Mouse (Mus musculus): ENCODE data around the gene Anxa3. TPM values are rescaled to one million over a fixed set of nuclear protein-coding genes. Genes with fewer than 3 reads are reported as not detected.

Anxa3 gene
- polyA plus RNA-seq, 1 experiment from 2014 or later: 86.7 TPM

GRCm38 (mm10) chr5:96799165-96799564 is 6.0 kb downstream of the Anxa3 start:
- Histone ChIP-seq H3K36me3 (ENCODE audit: insufficient read depth, low read length) (no peaks in the 10 kb centered on the region), H3K4me2 (ENCODE audit: low read length) (no peak overlapping the region), H3K9ac (ENCODE audit: low read depth, low read length) (no peak overlapping the region), H3K27me3 (ENCODE audit: insufficient read depth, low read length) (no peaks in the 10 kb centered on the region), H3K4me3 (replicated peaks; ENCODE audit: low read depth, low read length) (no peak overlapping the region), H3K27ac (no peak overlapping the region), H3K9me3 (replicated peaks; ENCODE audit: low read length) (no peaks in the 10 kb centered on the region), H3K4me1 (replicated peaks; ENCODE audit: insufficient read depth, low read length) (peaks cover 21% of the 10 kb centered on the region)
- ATAC-seq (replicated peaks; ENCODE audit: low FRiP score, low read depth): no peak
- no peak for TF ChIP-seq CTCF (IDR thresholded peaks at IDR 0.05; ENCODE audit: low read depth)
- no peak for DNase-seq (ENCODE audit: low spot score)
- WGBS: 85% methylated on average over 9 of the region's 9 CpGs

- no peaks in the 10 kb centered on the region for H3K27me3 ChIP-seq (ENCODE audit: insufficient read depth, low read length)
- ATAC-seq (replicated peaks; ENCODE audit: low FRiP score, low read depth): no peak
- 77% methylated on average over 9 of the region's 9 CpGs for WGBS
- no peaks in the 10 kb centered on the region for H3K36me3 ChIP-seq (ENCODE audit: insufficient read depth, low read length)
- H3K4me1 ChIP-seq (replicated peaks; ENCODE audit: insufficient read depth, low read length): peaks cover 26% of the 10 kb centered on the region
- no peaks in the 10 kb centered on the region for H3K9me3 ChIP-seq (replicated peaks; ENCODE audit: low read length)
- TF ChIP-seq CTCF (IDR thresholded peaks at IDR 0.05; ENCODE audit: low read depth): no peak
- H3K9ac ChIP-seq (ENCODE audit: low read depth, low read length): no peak overlapping the region
- no peak for DNase-seq (ENCODE audit: low spot score)
- H3K4me3 ChIP-seq (replicated peaks; ENCODE audit: low read depth, low read length): no peak overlapping the region
- no peak overlapping the region for H3K4me2 ChIP-seq (ENCODE audit: low read length)
- no peak overlapping the region for H3K27ac ChIP-seq
These were observed 6.8 kb downstream of the Anxa3 start for GRCm38 (mm10) chr5:96799969-96800368.

- TF ChIP-seq CTCF (IDR thresholded peaks at IDR 0.05; ENCODE audit: low read depth): no peak
- no peaks in the 10 kb centered on the region for H3K27me3 ChIP-seq (ENCODE audit: insufficient read depth, low read length)
- ATAC-seq (replicated peaks; ENCODE audit: low FRiP score, low read depth) (no peak), DNase-seq (ENCODE audit: low spot score) (peak; percentile 62)
- 17% methylated on average over 7 of the region's 7 CpGs for WGBS
- H3K9me3 ChIP-seq (replicated peaks; ENCODE audit: low read length): no peaks in the 10 kb centered on the region
- H3K27ac ChIP-seq: 0 out of 2 replicates have a peak overlapping the region, but pooled peaks have one; percentile 31
- no peak overlapping the region for H3K4me3 ChIP-seq (replicated peaks; ENCODE audit: low read depth, low read length)
- H3K4me2 ChIP-seq (ENCODE audit: low read length): no peak overlapping the region
- H3K4me1 ChIP-seq (replicated peaks; ENCODE audit: insufficient read depth, low read length): peaks cover 31% of the 10 kb centered on the region
- no peak overlapping the region for H3K9ac ChIP-seq (ENCODE audit: low read depth, low read length)
- H3K36me3 ChIP-seq (ENCODE audit: insufficient read depth, low read length): no peaks in the 10 kb centered on the region
These were observed 9.0 kb downstream of the Anxa3 start for GRCm38 (mm10) chr5:96802185-96802584.

GRCm38 (mm10) chr5:96803091-96803490 is 10.0 kb downstream of the Anxa3 start:
- H3K27ac ChIP-seq: no peak overlapping the region; the same call in 1 of the 2 replicates
- H3K4me1 ChIP-seq (replicated peaks; ENCODE audit: insufficient read depth, low read length): peaks cover 31% of the 10 kb centered on the region
- ATAC-seq (replicated peaks; ENCODE audit: low FRiP score, low read depth) (no peak), DNase-seq (ENCODE audit: low spot score) (peak; percentile 37)
- no peak for TF ChIP-seq CTCF (IDR thresholded peaks at IDR 0.05; ENCODE audit: low read depth)
- no peak overlapping the region for H3K4me3 ChIP-seq (replicated peaks; ENCODE audit: low read depth, low read length)
- no peak overlapping the region for H3K4me2 ChIP-seq (ENCODE audit: low read length)
- 19% methylated on average over 3 of the region's 3 CpGs for WGBS
- no peaks in the 10 kb centered on the region for H3K36me3 ChIP-seq (ENCODE audit: insufficient read depth, low read length)
- H3K9me3 ChIP-seq (replicated peaks; ENCODE audit: low read length): no peaks in the 10 kb centered on the region
- H3K9ac ChIP-seq (ENCODE audit: low read depth, low read length): no peak overlapping the region
- no peaks in the 10 kb centered on the region for H3K27me3 ChIP-seq (ENCODE audit: insufficient read depth, low read length)

- DNase-seq (ENCODE audit: low spot score) (peak; percentile 70), ATAC-seq (replicated peaks; ENCODE audit: low FRiP score, low read depth) (no peak)
- 42% methylated on average over 4 of the region's 4 CpGs for WGBS
- no peak for TF ChIP-seq CTCF (IDR thresholded peaks at IDR 0.05; ENCODE audit: low read depth)
- no peak overlapping the region for H3K27ac ChIP-seq
- peaks cover 31% of the 10 kb centered on the region for H3K4me1 ChIP-seq (replicated peaks; ENCODE audit: insufficient read depth, low read length)
- no peaks in the 10 kb centered on the region for H3K36me3 ChIP-seq (ENCODE audit: insufficient read depth, low read length)
- no peak overlapping the region for H3K9ac ChIP-seq (ENCODE audit: low read depth, low read length)
- H3K27me3 ChIP-seq (ENCODE audit: insufficient read depth, low read length): no peaks in the 10 kb centered on the region
- H3K4me2 ChIP-seq (ENCODE audit: low read length): no peak overlapping the region
- no peaks in the 10 kb centered on the region for H3K9me3 ChIP-seq (replicated peaks; ENCODE audit: low read length)
- H3K4me3 ChIP-seq (replicated peaks; ENCODE audit: low read depth, low read length): no peak overlapping the region
These were observed 11.2 kb downstream of the Anxa3 start for GRCm38 (mm10) chr5:96804304-96804703.

GRCm38 (mm10) chr5:96804813-96805212 is 11.7 kb downstream of the Anxa3 start:
- no peaks in the 10 kb centered on the region for H3K36me3 ChIP-seq (ENCODE audit: insufficient read depth, low read length)
- no peak overlapping the region for H3K9ac ChIP-seq (ENCODE audit: low read depth, low read length)
- no peak overlapping the region for H3K4me2 ChIP-seq (ENCODE audit: low read length)
- TF ChIP-seq CTCF (IDR thresholded peaks at IDR 0.05; ENCODE audit: low read depth): no peak
- DNase-seq (ENCODE audit: low spot score): peak; percentile 67
- H3K27ac ChIP-seq: no peak overlapping the region
- WGBS: 45% methylated on average over 3 of the region's 3 CpGs
- no peaks in the 10 kb centered on the region for H3K9me3 ChIP-seq (replicated peaks; ENCODE audit: low read length)
- H3K4me1 ChIP-seq (replicated peaks; ENCODE audit: insufficient read depth, low read length): peaks cover 31% of the 10 kb centered on the region
- H3K27me3 ChIP-seq (ENCODE audit: insufficient read depth, low read length): no peaks in the 10 kb centered on the region
- ATAC-seq (replicated peaks; ENCODE audit: low FRiP score, low read depth): 0 out of 2 replicates have a peak, but pooled peaks have one; percentile 34
- no peak overlapping the region for H3K4me3 ChIP-seq (replicated peaks; ENCODE audit: low read depth, low read length)

- H3K36me3 ChIP-seq (ENCODE audit: insufficient read depth, low read length): peaks cover 9% of the 10 kb centered on the region; the same call in 1 of the 2 replicates
- H3K9ac ChIP-seq (ENCODE audit: low read depth, low read length): no peak overlapping the region
- no peaks in the 10 kb centered on the region for H3K9me3 ChIP-seq (replicated peaks; ENCODE audit: low read length)
- H3K27ac ChIP-seq: no peak overlapping the region
- no peak for ATAC-seq (replicated peaks; ENCODE audit: low FRiP score, low read depth)
- no peak overlapping the region for H3K4me3 ChIP-seq (replicated peaks; ENCODE audit: low read depth, low read length)
- peaks cover under 1% of the 10 kb centered on the region; the same call in 1 of the 2 replicates for H3K4me1 ChIP-seq (replicated peaks; ENCODE audit: insufficient read depth, low read length)
- 65% methylated on average over 4 of the region's 4 CpGs for WGBS
- no peaks in the 10 kb centered on the region for H3K27me3 ChIP-seq (ENCODE audit: insufficient read depth, low read length)
- DNase-seq (ENCODE audit: low spot score): no peak
- TF ChIP-seq CTCF (IDR thresholded peaks at IDR 0.05; ENCODE audit: low read depth): no peak
- no peak overlapping the region for H3K4me2 ChIP-seq (ENCODE audit: low read length)
These were observed 17.5 kb downstream of the Anxa3 start for GRCm38 (mm10) chr5:96810620-96811019.

Measured in kidney, postnatal 0 days (tissue).